Mouse (Mus musculus) kidney, postnatal 0 days (tissue): ENCODE data around the gene Tmprss11c. TPM values are rescaled to one million over a fixed set of nuclear protein-coding genes. Genes with fewer than 3 reads are reported as not detected.
"Not testable (repeated sequence)": the region's sequence is repeated elsewhere in the genome, so short reads cannot be mapped to it uniquely, and the experiment has no call there.

Source experiments
- ATAC-seq: fragments of 200-750 bp; cut with Nextera tagmentation; replicated peaks from 2 replicates; pipeline ENCODE4 v1.8.0; 2017; ENCODE audit warnings: low read depth, moderate number of reproducible peaks, moderate TSS enrichment, moderate library complexity; ENCODE audit not compliant: low FRiP score
- DNase-seq: peaks from one replicate; pipeline ENCODE4 v3.0.0-alpha.2; 2016; ENCODE audit warnings: low spot score
- H3K27ac ChIP-seq: fragments of 300-500 bp; sonication (generic); 2 replicates; pipeline ENCODE4 v1.5.1; 2014; ENCODE audit warnings: mild to moderate bottlenecking
- H3K27me3 ChIP-seq: fragments of 300-500 bp; sonication (generic); 2 replicates; pipeline ENCODE4 v1.6.1; 2014; ENCODE audit warnings: low read length, mixed read lengths; ENCODE audit not compliant: insufficient read depth
- H3K36me3 ChIP-seq: fragments of 300-500 bp; sonication (generic); 2 replicates; pipeline ENCODE4 v1.6.1; 2014; ENCODE audit warnings: low read length, mixed read lengths; ENCODE audit not compliant: insufficient read depth
- H3K4me1 ChIP-seq: fragments of 300-500 bp; sonication (generic); replicated peaks from 2 replicates; pipeline ENCODE4 v1.6.1; 2014; ENCODE audit warnings: antibody characterized with exemption, low read length, mixed read lengths; ENCODE audit not compliant: insufficient read depth
- H3K4me2 ChIP-seq: fragments of 300-500 bp; sonication (generic); 2 replicates; pipeline ENCODE4 v1.6.1; 2014; ENCODE audit warnings: mild to moderate bottlenecking, low read length, moderate library complexity, mixed read lengths
- H3K4me3 ChIP-seq: fragments of 300-500 bp; sonication (generic); replicated peaks from 2 replicates; pipeline ENCODE4 v1.5.1; 2014; ENCODE audit warnings: low read depth, low read length
- H3K9ac ChIP-seq: fragments of 300-500 bp; sonication (generic); 2 replicates; pipeline ENCODE4 v1.6.1; 2014; ENCODE audit warnings: low read depth, low read length
- H3K9me3 ChIP-seq: fragments of 300-500 bp; sonication (generic); replicated peaks from 2 replicates; pipeline ENCODE4 v1.6.1; 2016; ENCODE audit warnings: low read length, inconsistent platforms, mixed read lengths
- CTCF ChIP-seq: IDR thresholded peaks from 2 replicates; pipeline ENCODE4 v1.5.1; 2016; ENCODE audit warnings: antibody characterized with exemption, low read depth, mild to moderate bottlenecking, moderate library complexity
- WGBS: fragments of 180-500 bp; shearing (Covaris S2); extraction: QIAGEN DNeasy Blood & Tissue Kit; methylation state at CpG from one replicate; pipeline ENCODE4 v1.1.7; 2014; 5-methylcytosine and 5-hydroxymethylcytosine counted together
- polyA plus RNA-seq: library from polyadenylated mRNA; unstranded; fragments of >200 nt; fragmentation: Nextera tagmentation; extraction: Ambion mirVana; gene quantifications from 2 replicates; pipeline ENCODE4 v1.2.1, GENCODE M21; 2015

Tmprss11c gene
- not detected in 2 replicates for polyA plus RNA-seq

DNA sequence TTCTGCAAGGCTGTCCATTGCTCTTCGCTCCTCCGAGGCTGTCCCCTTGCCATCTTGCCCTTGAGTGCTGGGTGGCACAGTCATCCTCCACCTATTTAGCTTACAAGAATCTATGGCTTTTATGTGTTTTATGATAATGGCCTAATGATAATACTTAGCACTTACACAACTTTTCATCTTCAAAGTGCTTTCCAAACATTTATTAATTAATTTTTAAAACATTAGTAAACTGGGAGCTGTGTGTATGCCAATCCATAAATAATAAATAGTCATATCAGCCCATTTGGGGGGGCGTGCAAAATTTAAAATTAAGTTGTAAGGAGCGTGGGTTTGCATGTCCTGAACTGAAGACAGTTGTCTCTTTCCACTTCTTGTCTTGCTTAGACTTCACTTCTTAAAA, at the start of gene Tmprss11c:
Gene Tmprss11c (minus strand): TSS at position 101 of the 400 bp plus-strand sequence.
- Histone ChIP-seq H3K27ac (no peak within 1 kb of the TSS), H3K9me3 (no peaks in the 10 kb centered on the region), H3K4me3 (no peak within 1 kb of the TSS), H3K27me3 (no peaks in the 10 kb centered on the region), H3K4me2 (no peak within 1 kb of the TSS), H3K4me1 (no peaks in the 10 kb centered on the region), H3K9ac (no peak within 1 kb of the TSS), H3K36me3 (no peaks in the 10 kb centered on the region)
- DNase-seq (no peak), ATAC-seq (no peak)
- TF ChIP-seq CTCF = no peak
- WGBS = 79% methylated on average over 4 of the region's 4 CpGs

DNA sequence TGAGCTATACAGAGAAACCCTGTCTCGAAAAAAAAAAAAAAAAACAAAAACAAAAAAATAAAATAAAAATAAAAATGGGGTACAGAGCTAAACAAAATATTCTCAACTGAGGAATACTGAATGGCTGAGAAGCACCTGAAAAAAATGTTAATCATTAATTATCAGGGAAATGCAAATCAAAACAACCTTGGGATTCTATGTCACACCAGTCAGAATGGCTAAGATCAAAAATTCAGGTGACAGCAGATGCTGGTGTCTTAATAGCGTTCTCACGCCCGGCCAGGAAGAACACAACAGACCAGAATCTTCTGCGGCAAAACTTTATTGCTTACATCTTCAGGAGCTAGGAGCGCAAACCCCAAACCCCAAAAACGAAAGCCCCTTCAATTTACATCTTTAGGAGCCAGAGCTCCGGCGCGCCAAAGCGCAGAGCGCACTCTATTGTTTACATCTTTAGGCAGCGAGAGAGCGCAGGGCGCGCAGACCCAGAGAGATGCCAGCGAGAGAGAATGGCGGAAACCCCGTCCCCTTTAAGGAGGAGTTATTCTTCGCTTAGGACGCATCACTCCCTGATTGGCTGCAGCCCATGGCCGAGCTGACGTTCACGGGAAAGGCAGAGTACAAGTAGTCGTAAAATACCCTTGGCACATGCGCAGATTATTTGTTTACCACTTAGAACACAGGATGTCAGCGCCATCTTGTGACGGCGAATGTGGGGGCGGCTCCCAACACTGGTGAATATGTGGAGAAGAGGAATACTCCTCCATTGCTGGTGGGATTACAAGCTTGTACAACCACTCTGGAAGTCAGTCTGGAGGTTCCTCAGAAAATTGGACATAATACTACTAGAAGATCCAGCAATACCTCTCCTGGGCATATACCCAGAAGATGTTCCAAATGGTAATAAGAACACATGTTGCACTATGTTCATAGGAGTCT, 29.2 kb upstream of the Tmprss11c start:
- 51% methylated on average over 25 of the region's 30 CpGs for WGBS
- not testable (repeated sequence) for ATAC-seq

DNA sequence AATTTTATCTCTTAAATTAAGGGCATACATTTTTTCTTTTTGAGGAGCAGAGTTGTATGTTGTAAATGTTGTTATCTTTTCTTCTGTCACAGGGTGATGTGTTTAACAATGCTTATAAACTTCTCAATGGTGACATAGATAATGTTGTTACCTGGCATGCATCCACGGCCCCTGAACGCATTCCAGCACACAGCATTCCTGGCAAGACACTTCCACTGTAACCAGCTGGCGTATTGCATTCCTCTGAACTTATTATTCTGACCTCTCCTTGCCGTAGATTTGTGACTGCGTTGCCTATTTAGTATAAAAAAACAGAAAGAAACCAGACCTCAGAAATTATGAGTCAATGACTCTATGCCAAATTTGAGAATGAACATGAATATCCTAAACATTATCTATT, 17.0 kb upstream of the Tmprss11c start:
- no peaks in the 10 kb centered on the region for H3K4me1 ChIP-seq
- WGBS = 60% methylated on average over 5 of the region's 5 CpGs
- no peak overlapping the region for H3K27ac ChIP-seq
- DNase-seq (no peak), ATAC-seq (no peak)
- no peaks in the 10 kb centered on the region for H3K9me3 ChIP-seq
- no peak overlapping the region for H3K4me2 ChIP-seq
- no peaks in the 10 kb centered on the region for H3K27me3 ChIP-seq
- no peaks in the 10 kb centered on the region for H3K36me3 ChIP-seq
- H3K4me3 ChIP-seq = no peak overlapping the region
- no peak overlapping the region for H3K9ac ChIP-seq
- no peak for TF ChIP-seq CTCF

More for the DNA sequence above, 29.2 kb upstream of the Tmprss11c start:
- H3K36me3 ChIP-seq, H3K9me3 ChIP-seq, DNase-seq, H3K4me1 ChIP-seq, H3K27me3 ChIP-seq, H3K9ac ChIP-seq, H3K27ac ChIP-seq: not testable (repeated sequence)
- peak overlapping the region; percentile 23; the same call in 1 of the 2 replicates for H3K4me2 ChIP-seq
- H3K4me3 ChIP-seq = 0 out of 2 replicates have a peak overlapping the region, but pooled peaks have one; percentile 14

DNA sequence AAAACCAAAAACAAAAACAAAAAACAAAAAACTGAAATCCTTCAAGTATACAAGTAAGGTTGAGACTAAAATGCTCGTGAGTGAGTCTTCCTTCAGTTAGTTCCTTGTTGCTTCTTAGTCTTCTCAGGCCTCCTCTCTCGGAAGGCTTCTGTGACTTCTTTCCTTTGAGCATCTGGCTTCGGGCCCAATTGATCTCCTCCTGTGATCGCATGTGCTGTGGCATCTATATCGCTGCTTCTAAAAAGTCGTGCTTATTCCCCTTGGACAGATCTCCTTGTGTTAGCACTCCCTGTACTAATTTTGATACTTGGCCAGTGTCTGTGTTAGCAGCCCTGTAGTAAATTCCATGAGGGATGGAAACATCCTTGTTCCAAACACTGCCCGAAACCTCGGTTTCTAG, 14.8 kb upstream of the Tmprss11c start:
- ATAC-seq = no peak
- no peak for TF ChIP-seq CTCF
- Histone ChIP-seq H3K36me3 (no peaks in the 10 kb centered on the region), H3K9me3 (no peaks in the 10 kb centered on the region), H3K27ac (no peak overlapping the region), H3K4me2 (no peak overlapping the region), H3K9ac (no peak overlapping the region), H3K4me3 (no peak overlapping the region), H3K27me3 (no peaks in the 10 kb centered on the region), H3K4me1 (no peaks in the 10 kb centered on the region)
- DNase-seq = no peak
- WGBS = 83% methylated on average over 8 of the region's 8 CpGs

DNA sequence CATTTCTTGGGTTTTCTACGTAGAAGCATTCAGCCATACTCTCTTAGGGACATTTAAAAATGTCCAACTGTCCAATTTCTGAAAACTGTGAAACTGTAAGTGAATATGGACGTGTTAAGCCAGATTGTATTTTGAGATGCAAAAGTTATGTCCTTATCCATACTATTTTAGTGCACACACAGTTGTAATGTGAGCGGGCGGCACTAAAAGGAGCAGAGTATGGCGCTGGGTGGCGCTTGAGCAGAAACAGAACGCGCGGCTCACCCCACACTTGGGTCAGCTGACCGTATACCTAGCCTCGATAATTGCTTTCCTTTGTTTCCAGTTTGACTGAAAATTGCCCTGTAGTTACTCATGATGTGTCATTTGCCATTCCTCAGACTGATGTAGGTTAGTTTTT, 42.5 kb downstream of the Tmprss11c start:
- Histone ChIP-seq H3K9me3 (no peaks in the 10 kb centered on the region), H3K36me3 (no peaks in the 10 kb centered on the region), H3K4me3 (no peak overlapping the region), H3K4me2 (no peak overlapping the region), H3K27me3 (no peaks in the 10 kb centered on the region), H3K27ac (no peak overlapping the region), H3K9ac (no peak overlapping the region), H3K4me1 (no peaks in the 10 kb centered on the region)
- no peak for TF ChIP-seq CTCF
- no peak for ATAC-seq
- WGBS = 93% methylated on average over 11 of the region's 11 CpGs
- no peak for DNase-seq

DNA sequence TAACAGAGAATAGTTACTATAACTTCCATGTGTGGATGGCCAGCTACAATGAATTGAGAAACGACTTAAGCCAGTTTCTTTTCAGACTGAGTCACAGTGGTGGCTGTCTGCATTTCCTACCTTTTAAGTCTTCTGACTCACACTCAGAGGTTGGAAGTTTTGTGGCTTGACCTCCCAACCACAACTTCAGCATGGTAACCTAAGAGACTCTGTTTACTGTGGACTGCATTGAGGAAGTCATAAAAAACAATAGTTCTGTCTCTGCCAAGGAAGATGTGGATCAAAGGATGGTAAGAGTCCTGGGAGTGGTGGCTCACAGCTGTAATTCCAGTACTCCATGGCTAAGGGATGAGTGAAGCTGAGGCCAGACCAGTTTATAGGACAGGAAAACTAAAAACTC, 44.2 kb downstream of the Tmprss11c start:
- Histone ChIP-seq H3K27ac (no peak overlapping the region), H3K36me3 (no peaks in the 10 kb centered on the region), H3K4me2 (no peak overlapping the region), H3K27me3 (no peaks in the 10 kb centered on the region), H3K4me1 (no peaks in the 10 kb centered on the region), H3K9me3 (no peaks in the 10 kb centered on the region), H3K9ac (no peak overlapping the region), H3K4me3 (no peak overlapping the region)
- no peak for DNase-seq
- TF ChIP-seq CTCF = no peak
- WGBS = 46% methylated on average over 1 of the region's 1 CpGs
- ATAC-seq = no peak
